Mouse (Mus musculus): ENCODE measurements at regions not wholly inside any gene's neighbourhood (a gene's known extent, or its start where the extent isn't known, plus 50 kb on each side); places are given as distances from the start of the nearest gene placed in this dataset.
A peak's percentile ranks its signal among the peaks of the same experiment; 100 is the strongest.

DNA sequence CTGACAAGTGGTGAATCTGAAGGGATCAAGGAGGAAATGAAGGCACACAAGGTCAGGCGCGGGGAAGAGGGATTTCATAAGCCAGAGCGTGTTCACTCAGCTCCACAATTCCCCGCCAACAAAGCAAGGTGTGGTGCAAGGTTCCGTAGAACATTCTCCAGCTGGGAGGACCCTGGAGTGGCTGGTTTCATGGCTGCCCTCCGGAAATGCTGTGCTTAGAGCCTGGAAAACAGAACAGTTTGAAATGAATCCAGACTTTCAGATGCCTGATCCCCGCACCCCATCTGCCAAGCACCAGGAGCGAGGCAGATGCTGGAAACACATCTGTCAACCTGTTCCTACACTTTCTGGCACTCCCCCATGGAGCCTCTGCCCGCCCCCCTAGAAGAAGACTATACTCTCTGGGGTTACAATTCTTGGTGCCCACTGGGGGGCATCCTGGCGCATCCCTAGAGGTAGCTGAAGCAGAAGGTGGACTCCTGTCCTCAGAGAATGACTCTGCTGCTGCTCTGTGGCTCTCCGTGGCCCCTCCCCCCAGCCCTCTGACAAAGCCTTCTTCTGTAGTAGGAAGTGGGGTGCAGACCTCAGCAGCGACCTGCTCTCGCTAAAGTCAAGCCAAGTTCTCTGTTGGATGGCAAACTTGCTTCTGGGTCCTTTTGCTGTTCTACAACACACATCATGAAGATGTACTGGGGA, 54.5 kb upstream of the Mafb start:
- DNase-seq, result no peak

GRCm38 (mm10) chr2:160424491-160424890, 57.6 kb upstream of the Mafb start:
- DNase-seq, result no peak

- no peak for DNase-seq
These were observed 60.6 kb upstream of the Mafb start for GRCm38 (mm10) chr2:160427431-160427830.

- DNase-seq, result peak; percentile 41
These were observed 66.4 kb upstream of the Mafb start for GRCm38 (mm10) chr2:160433252-160433651.

DNA sequence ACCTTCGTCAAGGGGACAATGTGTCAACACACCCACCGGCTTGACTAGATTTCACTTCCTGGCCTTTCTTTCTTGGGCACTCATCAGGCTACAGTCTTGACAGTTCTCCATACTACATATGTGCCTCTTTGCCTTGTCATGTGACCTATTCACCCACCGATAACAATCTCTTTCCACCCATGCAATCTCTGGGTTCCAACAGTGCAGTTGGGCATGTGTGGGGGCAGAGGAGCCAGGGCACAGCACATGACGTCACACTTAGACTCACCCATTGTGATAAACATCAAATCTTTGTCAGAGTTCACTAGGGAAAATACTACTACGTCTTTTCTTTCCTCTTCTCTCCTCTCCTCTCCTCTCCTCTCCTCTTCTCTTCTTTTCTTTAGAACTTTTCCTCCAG, 67.8 kb upstream of the Mafb start:
- DNase-seq, result no peak

- DNase-seq, result no peak
These were observed 68.8 kb upstream of the Mafb start for GRCm38 (mm10) chr2:160435622-160436021.

- no peak for DNase-seq
These were observed 72.2 kb upstream of the Mafb start for GRCm38 (mm10) chr2:160439028-160439427.

- DNase-seq, result no peak
These were observed 73.4 kb upstream of the Mafb start for GRCm38 (mm10) chr2:160440236-160440635.

DNA sequence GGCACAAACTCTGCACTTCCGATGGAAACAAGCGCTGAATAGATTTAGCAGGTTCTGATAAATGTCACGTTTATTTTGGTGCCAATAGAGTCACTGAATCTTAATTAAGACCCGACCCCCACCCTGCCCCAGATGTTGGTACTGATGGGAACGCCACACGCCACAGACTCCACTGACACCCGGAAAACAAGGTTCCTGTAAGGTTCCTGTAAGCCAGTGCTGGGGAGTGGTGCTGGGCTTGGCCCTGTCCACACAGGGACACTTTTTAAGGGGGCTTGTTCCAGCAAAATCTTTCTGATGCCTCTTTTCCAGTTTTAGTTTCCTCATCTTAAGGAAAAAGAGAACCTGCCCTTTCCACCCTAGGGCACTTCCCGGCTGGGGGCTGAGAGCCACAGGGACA, 84.2 kb upstream of the Mafb start:
- DNase-seq, result no peak

GRCm38 (mm10) chr2:160451481-160452238, 84.8 kb upstream of the Mafb start:
- peak; percentile 74 for DNase-seq

DNA sequence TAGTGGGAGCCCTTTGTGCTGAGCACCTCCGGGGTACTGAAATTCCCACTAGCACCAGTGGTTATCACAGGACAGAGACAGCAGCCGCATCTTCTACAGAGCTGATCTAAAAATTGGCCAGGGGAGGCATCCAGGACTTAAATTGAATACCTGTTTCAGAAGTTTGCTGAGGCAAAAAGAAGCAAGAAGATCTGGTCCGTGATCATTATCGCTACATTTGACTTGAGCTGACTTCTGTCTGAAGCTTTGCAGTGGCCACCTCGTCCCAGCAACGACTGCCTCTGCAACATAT, 85.3 kb upstream of the Mafb start:
- no peak for DNase-seq

- DNase-seq, result no peak
These were observed 85.9 kb upstream of the Mafb start for GRCm38 (mm10) chr2:160452730-160453129.

DNA sequence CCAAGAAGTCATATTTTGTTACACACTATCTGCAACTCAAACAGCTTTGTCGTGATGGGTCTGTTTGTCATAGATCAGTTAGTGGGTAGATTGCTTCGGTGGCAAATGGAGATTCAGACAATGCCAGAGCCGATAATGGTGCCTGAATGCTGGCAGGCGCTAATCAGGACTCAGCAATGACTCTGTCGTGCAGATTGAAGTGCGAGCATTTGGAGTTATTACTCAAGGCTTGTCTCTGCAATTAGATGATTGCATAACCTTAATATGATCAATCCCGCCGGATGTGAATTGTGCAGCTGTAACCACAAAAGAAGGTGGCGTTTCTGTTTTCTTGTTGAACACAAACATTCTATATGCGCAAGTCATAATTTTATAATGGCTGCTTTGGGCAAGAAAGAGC, 88.8 kb upstream of the Mafb start:
- DNase-seq, result peak; percentile 1

DNA sequence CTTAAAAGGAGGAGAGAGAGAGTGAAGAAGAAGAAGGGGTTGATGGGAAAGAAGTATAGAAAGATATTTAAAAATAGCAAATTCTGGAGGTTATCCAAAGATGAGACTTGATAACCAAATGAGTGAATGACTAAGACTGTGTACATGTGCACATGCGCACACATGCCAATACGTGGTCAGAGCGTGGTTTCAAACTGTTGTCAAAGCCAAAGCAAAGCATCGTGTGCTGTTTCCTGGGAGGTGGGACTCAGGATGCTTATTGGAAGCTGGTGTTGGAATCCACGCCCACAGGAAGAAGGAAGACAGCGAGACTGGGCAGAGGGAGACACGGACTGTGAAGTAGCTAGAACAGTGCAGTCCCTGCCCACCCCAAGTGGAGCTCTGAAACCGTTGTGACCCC, 89.8 kb upstream of the Mafb start:
- DNase-seq, result no peak

GRCm38 (mm10) chr2:160471561-160471960, 104.7 kb upstream of the Mafb start:
- DNase-seq, result no peak

GRCm38 (mm10) chr2:160476181-160476580, 109.3 kb upstream of the Mafb start:
- no peak for DNase-seq

DNA sequence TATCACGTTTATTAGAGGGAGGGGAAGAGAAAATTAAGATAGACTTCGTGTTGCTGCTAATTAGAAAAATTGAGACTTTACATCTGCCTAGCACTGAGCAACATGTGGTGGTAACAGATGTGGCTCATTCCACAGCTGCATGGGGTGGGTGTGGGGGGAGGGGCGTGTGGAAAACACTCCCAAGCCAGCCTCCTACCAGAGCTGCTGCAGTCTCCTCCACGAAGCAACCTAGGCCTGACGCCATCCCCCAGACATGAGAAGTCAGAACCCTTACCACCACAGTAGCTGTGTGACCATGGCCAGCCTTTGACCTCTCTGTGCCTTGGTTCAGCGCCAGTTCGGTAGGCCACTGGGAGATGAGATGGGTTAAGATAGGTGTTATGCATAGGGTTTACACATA, 112.4 kb upstream of the Mafb start:
- DNase-seq, result no peak

GRCm38 (mm10) chr2:160485097-160485496, 118.2 kb upstream of the Mafb start:
- DNase-seq, result no peak

GRCm38 (mm10) chr2:160485515-160485914, 118.7 kb upstream of the Mafb start:
- DNase-seq, result no peak

GRCm38 (mm10) chr2:160499726-160500125, 132.9 kb upstream of the Mafb start:
- no peak for DNase-seq

GRCm38 (mm10) chr2:160502901-160503300, 136.0 kb upstream of the Mafb start:
- DNase-seq, result no peak

GRCm38 (mm10) chr2:160503597-160504393, 136.9 kb upstream of the Mafb start:
- DNase-seq, result no peak

GRCm38 (mm10) chr2:160504394-160504657, 137.5 kb upstream of the Mafb start:
- no peak for DNase-seq

- no peak for DNase-seq
These were observed 138.3 kb upstream of the Top1 start for GRCm38 (mm10) chr2:160507371-160507770.
